Mouse (Mus musculus): ENCODE measurements around the gene Ino80e.
"Not testable (repeated sequence)": the region's sequence is repeated elsewhere in the genome, so short reads cannot be mapped to it uniquely, and the experiment has no call there.

Ino80e gene

DNA sequence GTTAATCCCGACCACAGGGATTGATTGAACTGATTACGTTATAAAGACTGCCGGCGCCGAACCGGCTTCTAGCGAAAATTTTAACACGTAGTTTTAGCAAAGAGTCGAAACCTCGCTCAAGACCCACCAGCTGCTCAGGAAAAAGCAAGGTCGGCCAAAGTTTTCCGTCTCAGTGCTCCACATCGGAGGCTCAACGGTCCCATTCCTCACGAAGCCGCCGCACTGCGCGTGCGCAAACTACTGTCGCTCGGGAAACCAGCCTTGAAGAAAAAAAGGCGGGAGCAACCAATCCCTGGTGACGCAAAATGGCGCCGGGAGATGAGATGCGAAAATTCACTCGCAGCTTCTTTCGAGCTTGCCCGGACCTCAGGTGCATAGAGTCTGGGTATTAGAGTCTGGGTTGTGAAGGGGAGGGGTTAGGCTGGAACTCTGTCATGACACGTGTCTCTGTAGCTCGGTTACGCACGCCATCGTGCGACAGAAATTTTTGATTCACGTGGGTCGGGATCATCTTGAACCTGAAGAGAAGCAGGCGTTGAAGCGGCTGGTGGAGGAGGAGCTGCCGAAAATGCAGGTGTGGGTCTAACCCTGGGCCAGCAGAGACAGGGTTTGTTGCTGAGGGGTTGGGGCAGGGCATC lies at the start of gene Ino80e:
Gene Ino80e (minus strand): TSS at position 231 of the 638 bp plus-strand sequence.
- DNase-seq = peak; percentile 96

DNA sequence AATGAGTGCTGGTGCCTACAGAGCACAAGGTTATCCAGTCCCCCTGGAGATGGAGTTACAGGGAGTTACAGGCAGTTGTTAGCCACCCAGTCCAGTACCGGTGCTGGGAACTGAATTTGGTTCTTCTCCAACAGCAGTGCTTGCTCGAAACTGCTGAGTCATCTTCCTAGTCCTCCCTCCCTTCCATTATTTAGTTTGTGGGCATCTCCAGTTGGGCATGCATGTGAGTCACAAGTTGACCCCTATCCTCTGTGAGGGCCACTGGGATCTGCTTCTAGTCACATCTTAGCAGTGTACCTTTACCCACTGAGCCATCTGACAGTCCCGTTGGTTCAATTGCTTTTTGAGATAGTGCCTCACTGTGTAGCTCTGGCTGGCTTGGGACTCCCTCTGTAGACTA lies 43.4 kb upstream of the Ino80e start:
- DNase-seq = no peak

DNA sequence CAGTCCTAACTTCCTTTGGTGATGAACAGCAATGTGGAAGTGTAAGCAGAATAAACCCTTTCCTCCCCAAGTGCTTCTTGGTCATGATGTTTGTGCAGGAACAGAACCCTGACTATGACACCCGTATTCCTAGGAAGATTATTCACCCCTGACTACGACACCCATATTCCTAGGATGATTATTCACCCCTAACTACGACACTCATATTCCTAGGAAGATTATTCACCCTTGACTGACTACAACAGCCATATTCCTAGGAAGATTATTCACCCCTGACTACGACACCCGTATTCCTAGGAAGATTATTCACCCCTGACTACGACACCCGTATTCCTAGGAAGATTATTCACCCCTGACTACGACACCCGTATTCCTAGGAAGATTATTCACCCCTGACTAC lies 37.6 kb upstream of the Ino80e start:
- not testable (repeated sequence) for DNase-seq

DNA sequence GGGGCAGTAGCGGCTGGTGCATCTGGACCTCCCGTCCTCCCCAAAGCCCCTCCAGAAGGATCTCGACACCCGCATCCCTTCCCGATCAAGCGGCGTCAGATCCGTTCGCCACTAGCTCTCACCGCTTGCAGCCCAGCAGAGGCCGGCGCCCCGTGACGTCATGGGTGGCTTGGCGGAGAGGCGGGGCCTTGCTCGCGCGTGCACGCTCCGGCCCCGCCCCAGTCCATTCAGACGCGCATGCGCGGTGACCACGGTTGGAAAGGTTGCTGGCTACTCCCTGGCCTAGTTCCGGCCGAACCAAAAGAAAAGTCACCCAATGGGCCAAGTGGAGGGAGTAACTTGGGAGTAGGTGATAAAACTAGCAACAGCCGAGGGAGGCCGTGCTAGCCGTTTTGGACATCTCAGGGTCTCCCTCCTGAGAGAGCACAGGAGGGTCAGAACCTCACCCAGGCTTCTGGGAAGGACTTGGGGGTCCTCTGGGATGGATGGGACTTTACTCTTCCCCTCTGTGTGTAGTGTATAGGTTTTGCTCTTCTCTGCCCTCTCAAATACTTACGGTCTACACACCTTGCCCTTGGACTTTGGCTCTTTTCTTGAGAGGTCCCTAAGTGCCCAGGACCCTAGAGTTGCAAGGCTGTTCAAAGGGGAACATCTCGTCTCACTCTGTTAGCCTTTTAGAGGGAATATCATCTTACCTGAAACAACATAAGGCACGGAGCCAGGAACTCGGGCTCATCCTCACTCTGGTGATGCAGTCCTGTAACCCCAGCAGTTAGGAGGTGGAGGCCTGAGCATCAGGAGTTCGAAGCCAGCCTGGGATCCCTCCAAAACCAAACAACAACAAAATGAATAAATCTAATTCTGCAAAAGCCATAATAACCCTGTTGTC lies 36.2 kb upstream of the Ino80e start:
- DNase-seq = peak; percentile 95

DNA sequence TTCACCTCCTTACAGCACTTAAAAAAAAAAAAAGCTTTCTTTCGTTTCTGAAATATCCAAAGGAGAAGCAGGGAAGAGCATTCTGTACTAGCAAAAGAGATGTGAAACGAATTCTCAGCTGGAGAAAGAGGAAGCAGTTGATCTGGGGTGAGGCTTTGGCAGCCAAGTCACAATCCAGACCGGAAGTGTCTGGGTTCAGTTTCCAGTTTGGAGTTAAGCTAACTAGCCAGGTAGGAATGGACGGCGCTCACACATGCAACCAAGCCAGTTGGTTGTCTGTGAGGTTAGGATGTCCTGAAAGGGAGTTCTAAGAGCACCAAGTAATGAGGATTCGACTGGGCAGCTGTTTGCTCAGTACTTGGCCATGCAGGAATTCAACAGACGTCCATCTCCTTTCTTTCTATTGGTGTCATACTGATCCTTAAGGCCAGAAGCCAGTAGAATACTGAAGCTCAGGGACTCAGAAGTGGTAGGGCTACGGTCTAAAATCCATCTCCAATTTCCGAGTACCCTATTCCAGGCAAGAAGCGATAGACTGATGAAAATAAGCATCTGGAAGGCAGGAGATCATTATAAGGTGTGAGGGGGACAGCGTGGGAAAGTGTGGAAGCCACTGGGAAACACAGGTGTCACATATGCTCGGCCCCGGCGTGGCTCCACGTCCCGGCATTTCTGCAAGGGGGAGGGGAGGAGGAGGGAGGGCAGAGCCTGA lies 35.4 kb upstream of the Ino80e start:
- DNase-seq = no peak

DNA sequence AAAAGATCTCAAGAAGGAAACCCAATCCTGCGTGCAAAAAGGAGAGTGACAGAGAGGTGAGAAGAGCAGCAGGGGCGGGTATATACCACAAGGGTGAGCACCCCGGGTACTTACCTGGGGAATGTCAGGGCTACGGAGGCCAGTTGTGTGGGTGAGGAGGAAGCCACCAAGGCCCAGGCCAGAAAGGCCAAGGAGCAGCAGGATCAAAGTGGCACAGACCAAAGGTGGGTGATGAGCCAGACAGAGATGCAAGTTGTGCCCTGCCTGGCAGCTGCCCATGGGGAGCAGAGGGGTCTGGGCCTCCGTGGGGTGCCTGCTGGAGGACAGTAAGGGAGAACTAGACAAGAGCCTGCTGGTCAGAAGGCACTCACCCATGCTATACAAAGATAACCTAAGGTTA lies 34.7 kb upstream of the Ino80e start:
- DNase-seq = peak; percentile 38

GRCm38 (mm10) chr7:126888852-126889251 lies 26.7 kb upstream of the Ino80e start:
- DNase-seq = no peak

GRCm38 (mm10) chr7:126887281-126887680 lies 25.1 kb upstream of the Ino80e start:
- no peak for DNase-seq

DNA sequence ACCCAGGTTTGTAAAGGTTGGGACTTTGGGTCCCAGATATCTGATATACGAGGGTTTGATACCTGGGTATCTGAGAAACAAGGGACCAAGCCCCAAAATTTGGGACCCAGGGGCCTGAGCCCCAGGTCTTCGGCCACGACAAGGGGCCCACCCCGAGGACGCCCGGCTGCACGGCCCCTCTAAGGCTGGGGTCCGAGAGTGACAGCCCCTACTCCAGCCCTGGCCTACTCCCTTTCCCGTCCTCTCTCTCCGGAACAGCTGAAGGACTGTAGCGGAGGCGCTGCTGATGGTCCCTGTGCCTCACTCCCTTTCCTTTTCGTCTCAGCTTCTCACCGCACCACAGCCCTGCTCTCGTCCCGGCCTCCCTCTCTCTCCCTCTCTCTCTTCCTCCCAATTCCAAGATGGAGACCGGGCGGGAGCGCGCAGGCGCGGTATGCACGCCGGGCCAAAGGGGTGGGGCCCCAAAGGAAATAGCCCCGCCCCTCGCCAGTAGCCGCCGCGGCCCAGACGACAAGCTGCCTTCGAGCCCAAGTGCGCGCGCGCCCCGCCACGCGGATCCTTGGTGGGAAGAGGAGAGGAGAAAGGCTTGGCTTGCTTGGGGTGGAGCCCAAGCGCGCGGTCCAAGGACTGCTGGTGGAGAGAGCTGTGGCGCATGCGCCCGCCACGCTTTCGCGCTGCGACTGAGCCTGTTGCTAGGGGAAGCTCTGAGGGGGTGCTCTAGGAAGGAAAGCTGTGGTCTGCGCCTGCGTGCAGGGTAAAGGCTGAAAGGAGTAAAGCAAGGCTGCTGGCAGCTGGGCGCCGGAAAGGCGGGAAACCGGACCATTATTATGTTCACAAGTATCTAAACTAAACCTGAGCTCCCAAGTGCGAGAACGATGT lies 22.3 kb upstream of the Ino80e start, which contains the start of gene Taok2:
Gene Taok2 (minus strand): TSS at position 418 of the 879 bp plus-strand sequence.
- peak; percentile 99 for DNase-seq

GRCm38 (mm10) chr7:126883731-126884181 lies 21.6 kb upstream of the Ino80e start:
- DNase-seq = peak; percentile 59

DNA sequence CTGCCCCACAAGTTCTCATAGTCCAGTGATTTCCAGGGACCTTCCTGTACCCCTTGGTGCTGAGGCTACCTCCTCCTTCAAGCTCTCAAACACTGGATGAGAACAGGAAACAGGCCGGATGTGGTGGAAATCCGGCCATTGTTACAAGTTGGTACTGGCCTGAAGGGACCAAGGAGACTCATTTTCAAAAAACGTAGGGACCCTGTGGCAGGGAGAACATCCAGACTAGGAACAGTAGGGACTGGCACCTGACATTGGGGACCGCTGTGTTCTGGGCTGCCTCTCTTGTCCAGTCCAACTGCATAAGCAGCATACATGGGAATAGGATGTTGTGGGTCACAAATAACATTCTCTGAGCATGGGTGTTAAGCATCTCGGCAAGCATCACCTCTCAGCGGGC lies 18.9 kb upstream of the Ino80e start:
- DNase-seq = no peak

- no peak for DNase-seq
These were observed 15.1 kb upstream of the Ino80e start for GRCm38 (mm10) chr7:126877239-126877638.

DNA sequence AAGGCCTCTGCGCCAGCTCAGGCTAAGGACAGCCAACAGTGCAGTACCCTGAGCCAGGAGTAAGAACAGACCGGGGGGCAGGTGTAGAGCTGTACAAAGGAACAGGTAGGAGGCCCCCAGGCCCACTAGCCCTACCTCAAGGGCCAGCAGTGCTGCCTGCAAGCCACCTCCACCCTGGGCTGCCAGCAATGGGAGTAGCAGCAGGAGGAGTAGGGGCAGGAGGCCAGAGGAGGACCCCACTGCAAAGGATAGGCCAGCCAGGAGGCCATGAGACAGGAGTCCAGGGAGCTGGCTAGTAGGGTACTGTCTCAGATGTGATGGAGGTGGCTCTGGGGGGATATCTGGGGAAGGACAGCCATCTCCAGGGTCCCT lies 8.3 kb upstream of the Ino80e start:
- no peak for DNase-seq

DNA sequence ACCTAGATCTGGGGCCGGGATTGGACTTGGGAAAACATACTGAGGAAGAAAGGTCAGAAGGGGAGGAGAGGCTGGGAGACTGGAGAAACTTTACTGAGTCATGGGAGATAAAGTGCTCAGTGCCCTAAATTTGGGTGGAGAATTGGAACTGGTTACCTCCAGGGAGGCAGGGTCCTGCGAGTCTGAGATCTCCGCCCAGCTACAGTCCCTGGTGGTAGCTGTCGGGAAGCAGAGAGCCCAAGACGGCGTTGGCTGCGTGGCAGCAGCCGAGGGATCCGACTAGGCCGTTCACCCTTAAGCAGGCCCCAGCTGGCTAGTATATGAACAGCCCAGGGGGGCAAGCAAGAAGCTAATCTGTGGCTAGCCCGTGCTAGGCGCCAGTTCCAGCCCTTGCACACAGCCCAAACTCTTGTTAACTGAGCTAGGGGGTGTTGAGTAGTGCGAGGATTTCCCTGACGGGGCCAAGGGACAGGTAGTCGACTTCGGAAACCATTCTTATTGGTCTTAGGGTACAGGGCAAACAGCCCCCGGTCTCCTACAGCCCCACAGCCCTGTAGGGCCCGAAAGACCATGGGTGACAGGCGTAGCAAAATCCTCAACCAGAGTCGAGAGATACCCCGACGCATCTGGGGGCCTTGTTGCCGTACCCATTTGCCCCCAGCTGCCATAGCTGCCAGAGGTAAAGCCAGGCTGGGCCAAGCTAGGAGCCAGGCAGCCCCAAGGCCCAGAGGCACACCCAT lies 7.8 kb upstream of the Ino80e start:
- no peak for DNase-seq

- DNase-seq = no peak
These were observed 5.8 kb upstream of the Ino80e start for GRCm38 (mm10) chr7:126868003-126868402.

DNA sequence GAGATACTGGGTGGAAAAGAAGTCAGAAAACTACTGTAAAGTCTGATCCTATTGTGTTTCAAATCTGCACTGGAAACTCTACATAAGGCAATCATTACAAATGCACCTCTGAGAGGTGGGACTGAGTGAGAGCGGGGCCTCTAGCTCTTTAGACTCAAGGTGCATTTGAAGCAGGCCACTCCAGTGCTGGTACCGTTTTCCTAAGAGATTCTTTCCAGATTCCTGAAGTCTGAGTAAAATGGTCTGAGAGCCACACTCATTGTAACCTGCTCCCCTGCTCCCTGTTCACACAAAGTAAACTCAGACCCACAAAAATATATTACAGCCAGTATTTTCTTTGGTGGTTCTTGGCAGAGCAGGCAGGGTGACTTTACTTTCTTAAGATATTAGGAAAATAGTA lies 5.4 kb upstream of the Ino80e start:
- no peak for DNase-seq

DNA sequence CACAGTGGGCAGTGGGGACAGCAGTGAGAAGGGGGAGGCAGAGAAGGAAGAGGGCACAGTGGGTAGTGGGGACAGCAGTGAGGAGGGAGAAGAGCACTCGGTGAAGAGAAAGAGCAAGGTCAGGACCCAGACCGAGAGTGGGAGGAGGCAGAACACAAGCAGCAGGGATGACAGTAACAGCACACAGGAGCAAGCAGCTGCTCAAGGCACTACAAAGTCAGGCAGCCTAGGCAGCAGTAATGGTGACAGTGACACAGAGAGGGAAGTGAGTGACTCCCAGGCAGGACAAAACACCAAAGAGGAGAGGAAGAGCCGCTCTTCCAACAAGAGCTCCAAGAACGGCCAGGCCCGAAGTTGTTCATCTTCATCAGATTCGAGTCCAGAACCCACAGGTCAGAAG lies 1.6 kb upstream of the Ino80e start:
- DNase-seq = no peak

DNA sequence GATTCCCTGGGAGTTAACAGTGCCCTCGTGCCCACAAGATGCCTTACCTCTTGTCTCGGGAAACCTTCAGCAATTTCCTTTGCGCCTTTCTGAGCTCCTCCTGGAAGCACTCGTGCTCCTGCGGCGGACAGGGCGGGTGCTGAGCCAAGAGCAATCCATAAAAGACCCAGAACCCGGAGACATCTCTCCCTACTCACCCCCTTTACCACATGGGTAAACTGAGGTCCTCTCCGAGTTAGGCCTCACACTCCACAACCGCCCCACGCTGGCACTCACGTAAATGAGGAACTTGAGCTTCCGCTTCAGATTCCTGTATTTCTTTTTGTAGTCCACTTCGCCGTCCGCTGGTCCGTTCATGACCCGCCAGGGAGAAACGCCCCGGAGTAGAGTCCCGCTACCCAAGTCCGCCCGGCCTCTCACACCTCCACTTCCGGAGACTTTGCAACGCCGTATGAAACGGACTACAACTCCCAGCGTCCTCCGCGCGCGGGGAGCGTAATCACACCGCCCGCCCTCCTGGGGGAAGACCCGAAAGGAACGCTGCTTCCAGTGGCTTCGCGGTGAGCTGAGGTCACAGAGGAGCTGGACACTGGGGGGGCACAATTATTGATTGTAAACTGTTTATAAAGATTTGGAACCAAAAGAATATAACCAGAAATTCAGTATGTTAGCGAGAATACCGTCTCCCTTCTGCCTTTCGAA lies 597 bp downstream of the Ino80e start, which contains the start of gene Hirip3:
Gene Hirip3 (plus strand): TSS at position 544 of the 702 bp plus-strand sequence.
- peak; percentile 96 for DNase-seq

DNA sequence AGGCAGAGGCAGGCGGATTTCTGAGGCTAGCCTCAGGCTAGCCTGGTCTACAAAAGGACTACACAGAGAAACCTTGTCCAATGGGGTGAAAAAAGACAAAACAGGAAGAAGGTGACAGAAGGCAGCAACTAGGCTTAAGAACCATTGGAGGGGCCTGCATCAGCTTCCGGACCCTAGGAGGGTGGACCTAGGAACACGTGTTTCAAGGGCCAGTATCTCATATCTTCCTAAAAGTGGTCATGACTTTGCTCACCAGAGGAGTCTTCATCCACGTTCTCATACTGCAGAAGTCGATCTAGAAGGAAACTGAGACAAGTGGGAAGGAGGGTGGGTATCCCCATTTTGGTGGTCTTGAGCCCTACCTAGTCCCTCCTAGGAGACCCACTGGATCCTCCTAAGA lies 1.2 kb downstream of the Ino80e start:
- DNase-seq = no peak

- no peak for DNase-seq
These were observed 5.3 kb downstream of the Ino80e start for GRCm38 (mm10) chr7:126856741-126857420.
